Mouse (Mus musculus) spleen, postnatal 14 days (tissue): Measurements from ENCODE around the gene Pola1.

ENCODE experiments used
- DNase-seq, 2 experiments: peaks; one replicate each; pipeline ENCODE4 v3.0.0; 2021 to 2022; ENCODE audit warnings: low spot score in 2 of 2

Gene Pola1

DNA sequence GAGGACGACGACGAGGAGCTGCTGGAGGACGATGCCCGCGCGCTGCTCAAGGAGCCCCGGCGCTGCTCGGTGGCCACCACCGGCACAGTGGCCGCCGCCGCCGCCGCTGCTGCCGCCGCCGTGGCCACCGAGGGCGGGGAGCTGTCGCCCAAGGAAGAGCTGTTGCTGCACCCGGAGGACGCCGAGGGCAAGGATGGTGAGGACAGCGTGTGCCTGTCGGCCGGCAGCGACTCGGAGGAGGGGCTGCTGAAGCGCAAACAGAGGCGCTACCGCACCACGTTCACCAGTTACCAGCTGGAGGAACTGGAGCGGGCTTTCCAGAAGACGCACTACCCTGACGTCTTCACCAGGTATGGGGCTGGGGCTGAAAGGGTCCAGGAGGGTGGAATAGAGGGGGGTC is 342.9 kb downstream of the Pola1 start:
- no peak for DNase-seq

DNA sequence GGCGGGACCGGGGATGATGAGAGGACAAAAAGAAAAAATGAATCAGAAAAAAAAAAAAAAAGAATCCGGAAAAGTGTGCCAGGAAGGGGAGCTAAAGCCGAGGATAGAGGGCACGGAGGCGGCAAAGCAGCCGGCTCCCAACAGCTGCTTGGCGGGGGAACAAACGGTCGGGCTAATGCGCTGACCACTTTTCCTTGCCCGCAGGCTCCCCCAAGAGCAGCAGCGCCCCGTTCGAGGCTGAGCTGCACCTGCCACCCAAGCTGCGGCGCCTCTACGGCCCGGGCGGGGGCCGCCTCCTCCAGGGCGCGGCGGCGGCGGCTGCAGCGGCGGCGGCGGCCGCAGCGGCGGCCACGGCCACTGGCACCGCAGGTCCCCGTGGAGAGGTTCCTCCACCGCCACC is 343.6 kb downstream of the Pola1 start:
- DNase-seq = no peak

DNA sequence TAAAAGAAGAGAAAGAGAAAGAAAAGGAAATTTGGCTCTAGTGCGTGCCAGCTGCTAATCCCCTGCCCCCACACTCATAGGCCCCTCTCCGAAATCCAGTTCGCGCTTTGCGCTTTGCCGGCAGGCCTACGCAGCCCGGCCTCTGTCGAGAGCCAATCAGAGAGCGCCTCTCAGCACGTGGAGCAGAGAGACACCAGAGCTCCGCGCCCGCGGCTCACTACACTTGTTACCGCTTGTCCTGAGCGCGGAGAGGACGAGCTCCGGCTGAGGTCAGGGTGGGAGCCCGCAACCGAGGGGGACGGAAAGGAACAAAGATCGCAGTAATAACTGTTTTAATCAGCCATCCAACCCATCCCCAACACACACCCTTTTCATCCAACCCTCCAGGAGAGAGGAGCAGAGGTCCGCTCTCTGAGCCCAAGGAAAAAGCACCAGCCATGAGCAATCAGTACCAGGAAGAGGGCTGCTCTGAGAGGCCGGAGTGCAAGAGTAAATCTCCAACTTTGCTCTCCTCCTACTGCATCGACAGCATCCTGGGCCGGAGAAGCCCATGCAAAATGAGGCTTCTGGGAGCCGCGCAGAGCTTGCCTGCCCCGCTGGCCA is 345.6 kb downstream of the Pola1 start, which contains the start of gene Arx:
TSS of gene Arx (plus strand) at position 155 of the 603 bp plus-strand sequence.
- DNase-seq = peak in 1 of 2 experiments; percentile 13

DNA sequence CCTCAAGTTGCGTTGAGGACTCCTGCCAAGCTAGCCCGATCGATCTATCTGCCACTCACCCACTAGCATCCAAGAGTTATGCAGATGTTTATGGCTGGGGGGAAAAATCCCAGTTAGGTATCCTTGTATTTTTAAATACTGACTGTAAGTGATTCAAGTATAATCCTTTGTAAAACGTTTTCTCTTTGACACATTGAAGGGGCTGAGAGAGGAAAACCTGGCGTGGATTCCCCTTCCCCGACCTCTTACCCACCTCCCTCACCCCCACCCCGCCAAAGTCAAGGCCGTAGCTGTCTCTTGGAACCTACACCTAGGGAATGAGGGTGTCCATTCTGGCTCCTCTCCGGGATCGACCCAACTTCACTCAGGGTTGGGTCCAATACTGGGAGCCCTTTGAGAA is 346.9 kb downstream of the Pola1 start:
- no peak for DNase-seq

DNA sequence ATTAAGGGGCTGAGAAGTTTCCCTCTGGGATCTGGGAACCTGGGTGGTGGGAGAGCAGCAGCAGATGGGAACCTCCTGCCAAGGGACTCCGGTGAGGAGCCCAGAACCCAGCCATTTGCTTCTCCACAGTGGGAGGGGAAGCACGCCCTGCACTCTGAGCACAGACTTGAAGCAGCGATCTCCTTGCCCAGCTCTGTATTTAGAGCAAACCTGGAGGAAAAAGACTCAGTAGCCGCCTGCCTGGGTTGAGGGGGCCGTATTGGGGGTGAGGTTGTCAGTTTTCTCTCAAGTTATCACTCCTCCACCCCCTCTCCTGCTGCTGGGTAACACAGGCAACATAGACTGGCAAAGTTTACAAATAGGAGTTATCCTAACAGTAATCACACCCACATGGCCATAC is 350.2 kb downstream of the Pola1 start:
- DNase-seq = no peak

DNA sequence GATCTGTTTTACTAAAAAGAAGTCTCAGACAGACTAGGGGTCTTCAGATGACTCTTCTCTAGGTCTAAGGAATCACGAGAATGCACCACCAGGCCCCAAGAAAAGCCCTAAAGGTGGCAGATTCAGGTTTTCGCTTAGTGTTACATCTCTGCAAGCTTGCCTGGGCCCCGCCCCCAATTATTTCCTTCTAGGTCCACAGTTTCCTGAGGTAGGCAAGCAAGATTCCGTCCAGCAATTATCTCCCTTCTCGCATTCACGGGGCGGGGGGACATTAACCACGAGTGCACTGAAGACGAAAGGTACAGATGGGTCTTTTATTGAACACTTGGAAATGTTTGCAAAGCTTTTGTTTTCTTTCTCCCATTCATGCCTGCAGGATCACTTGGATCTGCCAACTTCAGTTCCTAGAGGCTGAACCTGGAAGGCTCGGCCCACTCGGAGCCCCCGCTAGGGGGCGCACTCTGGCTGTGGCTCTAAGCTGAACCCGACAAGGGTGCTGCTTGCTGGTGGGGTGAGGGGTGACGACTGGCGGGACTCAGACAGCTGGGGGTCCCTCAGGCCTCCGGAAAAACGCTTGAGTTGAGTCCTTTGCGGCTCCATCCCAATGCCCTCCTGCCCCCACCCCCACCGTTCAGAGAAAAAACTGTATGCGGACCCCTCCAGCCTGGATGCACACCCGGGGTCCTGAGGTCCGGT is 350.8 kb downstream of the Pola1 start:
- peak in 1 of 2 experiments; percentile 41 for DNase-seq

DNA sequence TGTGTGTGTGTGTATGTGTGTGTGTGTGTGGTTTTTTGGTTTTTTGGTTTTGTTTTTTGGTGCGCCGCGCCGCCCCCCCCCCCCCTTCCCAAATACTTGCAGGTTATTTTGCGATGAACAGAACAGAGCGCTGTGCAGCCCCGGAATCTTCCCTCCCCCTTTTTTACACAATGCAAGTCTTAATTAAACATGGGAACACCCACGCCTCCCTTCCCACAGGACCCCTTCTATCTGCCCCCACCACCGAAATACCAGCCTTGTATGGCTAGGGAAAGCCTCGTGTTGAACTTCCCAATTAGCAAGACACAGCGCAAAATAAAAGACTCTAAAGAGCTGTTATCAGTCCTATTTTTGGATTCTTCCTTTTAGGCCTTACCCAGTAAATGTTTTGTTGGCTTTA is 352.0 kb downstream of the Pola1 start:
- no peak for DNase-seq

DNA sequence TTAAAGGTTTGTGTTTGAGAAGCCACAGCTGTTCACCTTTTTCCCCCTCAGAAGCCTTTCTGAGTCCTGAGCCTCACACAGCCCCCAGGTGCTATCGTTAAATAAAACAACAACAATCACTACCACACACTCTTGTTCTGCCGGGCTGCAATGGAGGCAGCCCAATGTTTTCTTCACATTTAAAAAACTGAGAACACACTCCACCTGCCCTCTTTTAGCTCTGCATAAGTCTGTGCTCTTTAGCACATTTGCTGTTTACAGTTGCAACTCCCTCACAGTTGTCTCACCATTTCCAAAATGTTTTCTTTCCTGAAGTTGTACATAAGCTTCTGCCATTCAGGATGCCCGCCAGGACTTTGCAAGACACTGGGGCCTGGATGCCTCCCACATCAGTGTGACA is 356.3 kb downstream of the Pola1 start:
- no peak for DNase-seq
